Mouse (Mus musculus): ENCODE measurements around the gene Slc6a13. TPM values are rescaled to one million over a fixed set of nuclear protein-coding genes. Genes with fewer than 3 reads are reported as not detected.

Slc6a13 gene
- polyA plus RNA-seq (2012; rRNA removed) = 1.4 and 2.3 TPM in 2 replicates

DNA sequence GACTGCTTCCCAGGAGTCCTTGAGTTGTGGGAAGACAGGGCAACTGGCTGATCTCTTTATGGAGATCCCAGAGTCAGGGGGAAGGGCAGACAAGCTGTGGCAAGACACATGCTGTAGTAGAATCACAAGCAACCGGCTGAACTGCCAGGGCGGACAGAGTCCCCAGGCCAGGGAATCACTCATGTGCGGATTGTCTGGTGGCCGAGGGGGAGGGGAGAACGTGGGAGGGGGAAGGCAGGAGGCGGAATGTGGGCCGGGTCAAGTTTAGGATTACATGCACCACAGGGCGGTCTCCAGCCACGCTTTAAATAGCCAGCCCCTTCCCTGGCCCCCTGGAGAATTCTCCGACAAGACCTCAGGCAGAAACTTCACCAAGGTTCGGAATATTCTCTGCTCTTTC is at the start of gene Slc6a13:
Gene Slc6a13 (plus strand): TSS at position 274 of the 400 bp plus-strand sequence.

DNA sequence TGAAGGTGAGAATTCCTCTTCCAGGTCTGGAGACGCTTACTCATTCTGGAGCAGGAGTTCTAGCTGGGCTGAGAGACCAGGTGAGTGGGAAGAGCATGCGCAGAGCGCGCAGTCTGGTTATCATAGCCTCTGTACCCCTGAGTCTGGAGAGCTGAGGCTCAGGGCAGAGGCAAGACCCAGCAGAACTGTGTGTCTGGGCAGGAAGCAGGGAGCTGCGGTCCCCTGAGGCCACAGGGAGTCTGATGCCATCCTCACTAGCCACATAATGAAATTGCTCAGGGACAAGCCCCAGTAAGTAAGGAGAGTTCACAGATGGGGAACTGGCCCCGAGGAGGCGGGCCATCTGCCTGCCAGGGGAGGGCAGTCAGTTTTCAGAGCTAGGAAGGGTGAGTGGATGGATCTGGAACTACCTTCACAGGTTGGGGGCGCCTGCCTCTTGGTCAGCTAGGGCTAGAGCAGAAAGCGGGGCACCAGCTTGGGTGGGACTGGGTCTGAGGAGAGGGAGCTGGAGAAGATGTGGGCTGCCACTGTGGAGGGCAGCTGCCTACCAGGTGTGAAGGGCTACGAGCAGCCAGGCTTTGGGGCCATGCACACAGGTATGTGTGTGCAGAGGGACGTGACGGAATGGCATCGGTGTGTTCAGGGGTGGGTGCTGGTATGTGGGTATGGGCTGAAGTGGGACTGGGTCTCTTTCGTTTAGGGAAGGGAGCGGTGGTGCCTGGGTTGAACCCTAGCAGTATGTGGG is 43.2 kb downstream of the Slc6a13 start, which contains the start of gene Slc6a12:
Gene Slc6a12 (plus strand): TSS at position 51 of the 745 bp plus-strand sequence.

Other genes starting within 250 kb of the Slc6a13 start
- gene Mical3, start 169.2 kb upstream of the Slc6a13 start, polyA plus RNA-seq (2012; rRNA removed) = 70.8 and 73.6 TPM in 2 replicates
- 27.4 and 30.7 TPM in 2 replicates for gene Pex26, start 116.6 kb upstream of the Slc6a13 start, polyA plus RNA-seq (2012; rRNA removed)
- gene Tuba8, start 89.5 kb upstream of the Slc6a13 start, polyA plus RNA-seq (2012; rRNA removed) = 0.35 and 0.79 TPM in 2 replicates
- 7.8 and 8.3 TPM in 2 replicates for gene Usp18, start 54.3 kb upstream of the Slc6a13 start, polyA plus RNA-seq (2012; rRNA removed)
- 0.40 and 2.4 TPM in 2 replicates for gene Slc6a12, start 42.8 kb downstream of the Slc6a13 start, polyA plus RNA-seq (2012; rRNA removed)
- 0.08 and 0.12 TPM in 2 replicates for gene Iqsec3, start 173.5 kb downstream of the Slc6a13 start, polyA plus RNA-seq (2012; rRNA removed)

Data from ovary, adult 2 months (tissue).